Mouse (Mus musculus) left cerebral cortex, adult 18-20 months (tissue): ENCODE results near the gene Morn5. TPM values are rescaled to one million over a fixed set of nuclear protein-coding genes. Genes with fewer than 3 reads are reported as not detected.

Experiments
- DNase-seq, 2 experiments: peaks; one replicate each; pipeline ENCODE4 v3.0.0; 2021 to 2022; ENCODE audit warnings: low spot score in 2 of 2, mixed read lengths in 1 of 2
- total RNA-seq, 2 experiments: library from RNA; stranded (reverse); gene quantifications; 2 replicates each; pipeline ENCODE4 v1.2.3; 2021

Gene Morn5
- total RNA-seq, 2 experiments from 2014 or later, result 1.0 to 1.3 TPM

DNA sequence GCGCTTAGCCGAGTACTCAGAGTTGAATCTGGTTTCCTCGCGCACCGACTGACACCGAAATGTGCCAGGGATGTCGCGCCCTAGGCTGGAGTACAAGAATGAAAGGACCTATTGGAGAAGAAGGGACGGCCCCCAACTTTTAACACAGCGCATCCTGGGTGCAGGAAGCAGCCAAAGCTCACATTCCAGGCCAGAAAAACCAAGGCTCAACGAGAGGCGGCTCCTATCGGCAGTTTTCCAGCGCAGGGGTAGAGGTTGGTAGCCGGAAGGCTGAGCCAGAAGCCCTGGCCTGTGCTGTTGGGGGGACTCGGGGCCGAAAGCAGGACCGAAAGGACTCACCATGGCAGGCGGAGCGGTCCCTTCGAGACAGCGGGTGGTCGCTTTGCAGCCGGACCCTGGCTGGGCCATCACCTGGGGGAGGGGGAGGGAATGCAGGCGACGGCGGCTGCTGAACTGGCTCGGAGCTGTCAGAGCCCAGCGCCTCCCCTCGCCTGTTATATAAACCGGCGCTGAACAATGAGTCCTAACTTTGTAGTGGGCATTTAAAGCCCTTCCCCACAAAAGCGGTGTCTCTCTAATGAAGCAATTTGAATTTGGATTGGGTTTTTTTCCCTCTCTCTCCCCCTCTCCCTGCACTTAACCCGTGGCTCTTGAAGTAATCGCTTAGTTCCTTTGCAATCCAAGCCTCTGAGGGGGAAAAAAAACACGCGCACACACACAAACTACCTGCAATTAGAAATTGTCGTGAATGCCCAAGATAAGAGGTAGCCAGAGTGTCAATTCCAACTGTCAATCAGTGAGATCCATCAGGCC lies 54.5 kb downstream of the Morn5 start:
- no peak for DNase-seq

DNA sequence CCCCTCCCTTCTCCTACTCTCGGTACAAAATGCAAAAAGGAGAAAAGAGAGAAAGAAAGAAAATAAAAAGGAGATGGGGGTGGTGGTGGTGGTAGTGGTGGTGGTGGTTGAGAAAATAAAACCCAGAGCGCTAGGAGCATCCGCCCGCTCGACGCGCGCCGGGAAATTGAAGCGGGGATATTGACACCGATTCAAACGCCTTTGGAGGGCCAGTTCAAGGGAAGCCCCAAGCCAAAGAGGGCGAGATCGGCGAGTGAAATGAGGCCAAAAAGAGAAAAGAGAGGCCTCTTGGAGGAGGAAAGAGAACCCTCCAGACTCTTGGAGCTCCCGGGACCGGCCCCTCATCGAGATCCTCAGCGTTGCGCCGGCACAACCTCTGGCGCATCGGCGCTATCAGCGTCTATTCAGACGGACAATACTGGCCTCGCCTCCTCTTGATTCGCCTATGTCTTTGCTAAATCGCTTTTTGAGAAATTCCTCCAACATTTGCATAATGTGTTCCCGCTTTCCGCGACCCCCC lies 55.2 kb downstream of the Morn5 start:
- DNase-seq, result no peak

DNA sequence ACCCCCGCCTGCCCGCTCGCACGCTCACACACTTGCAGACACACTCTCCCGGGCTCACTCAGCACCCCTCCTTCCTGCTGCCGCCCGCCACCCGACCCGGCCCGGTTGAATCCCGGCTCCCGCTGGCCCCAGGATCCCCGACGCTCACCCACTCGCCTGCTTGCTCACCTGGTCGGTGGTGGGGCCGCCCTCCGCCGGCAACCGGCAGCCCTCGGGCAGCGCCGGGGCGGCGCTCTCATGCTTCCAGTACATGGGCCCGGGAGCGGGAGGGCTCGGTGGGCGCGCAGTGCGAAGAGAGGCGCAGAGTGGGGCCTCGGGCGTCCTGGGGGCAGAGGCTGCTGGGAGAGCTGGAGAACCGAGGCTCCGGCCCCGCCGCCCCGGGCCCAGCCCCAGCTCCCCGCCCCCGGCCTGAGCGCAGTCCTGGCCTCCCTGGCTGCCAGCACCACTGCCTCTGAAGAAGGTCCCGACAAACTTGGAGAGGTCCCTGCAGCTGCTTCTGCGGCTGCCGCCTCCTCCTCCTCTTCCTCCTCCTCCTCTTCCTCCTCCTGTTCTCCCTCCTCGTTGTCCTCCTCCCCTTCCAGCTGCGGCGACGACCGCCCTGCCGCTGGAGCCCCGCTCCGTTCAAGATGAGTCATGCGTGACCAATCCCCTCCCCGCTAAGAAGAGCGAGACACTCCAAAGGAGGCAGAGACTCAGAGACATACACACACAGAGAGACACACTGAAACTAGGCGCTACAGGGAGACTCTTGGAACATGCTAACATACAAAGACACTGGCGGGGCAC lies 55.9 kb downstream of the Morn5 start, which contains the start of gene Lhx6:
Lhx6 (minus strand) TSS at position 453 of the 786 bp plus-strand sequence.
- DNase-seq, result no peak

DNA sequence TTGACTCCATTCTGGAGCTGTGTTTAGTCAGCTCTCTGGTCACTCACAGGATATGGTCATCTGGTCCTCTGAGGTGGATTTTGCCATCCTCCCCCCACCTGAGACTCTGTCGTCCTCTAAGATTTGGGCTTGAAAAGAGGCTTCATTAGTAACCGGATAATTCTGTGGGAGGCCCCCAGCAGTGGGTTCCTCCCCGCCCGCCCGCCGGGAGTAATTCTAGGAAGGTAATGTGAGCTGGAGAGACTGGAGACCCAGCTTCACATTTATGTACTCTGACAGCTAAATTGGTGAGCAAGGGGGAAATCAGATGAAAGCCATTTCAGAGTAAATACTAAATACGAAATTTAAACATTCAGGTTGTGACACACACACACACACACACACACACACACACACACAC lies 59.4 kb downstream of the Morn5 start:
- no peak for DNase-seq

DNA sequence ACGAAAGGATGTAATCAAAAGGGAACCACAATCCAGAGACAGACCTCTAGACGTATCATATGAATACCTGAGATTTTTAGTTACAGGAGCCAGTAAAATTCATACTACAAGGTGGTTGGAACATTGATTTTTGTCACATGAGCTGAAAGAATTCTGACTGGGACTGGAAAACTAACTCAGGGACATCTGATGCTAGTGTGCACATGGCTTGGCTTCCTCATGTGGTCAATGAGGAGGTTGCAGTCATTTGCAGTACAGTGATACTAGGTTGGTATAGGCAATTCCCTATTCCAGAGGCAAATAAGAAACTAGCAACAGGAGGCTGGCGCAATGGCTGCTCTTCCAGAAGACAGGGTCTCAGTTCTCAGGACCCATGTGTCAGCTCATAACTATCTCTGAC lies 63.4 kb downstream of the Morn5 start:
- DNase-seq, result no peak

DNA sequence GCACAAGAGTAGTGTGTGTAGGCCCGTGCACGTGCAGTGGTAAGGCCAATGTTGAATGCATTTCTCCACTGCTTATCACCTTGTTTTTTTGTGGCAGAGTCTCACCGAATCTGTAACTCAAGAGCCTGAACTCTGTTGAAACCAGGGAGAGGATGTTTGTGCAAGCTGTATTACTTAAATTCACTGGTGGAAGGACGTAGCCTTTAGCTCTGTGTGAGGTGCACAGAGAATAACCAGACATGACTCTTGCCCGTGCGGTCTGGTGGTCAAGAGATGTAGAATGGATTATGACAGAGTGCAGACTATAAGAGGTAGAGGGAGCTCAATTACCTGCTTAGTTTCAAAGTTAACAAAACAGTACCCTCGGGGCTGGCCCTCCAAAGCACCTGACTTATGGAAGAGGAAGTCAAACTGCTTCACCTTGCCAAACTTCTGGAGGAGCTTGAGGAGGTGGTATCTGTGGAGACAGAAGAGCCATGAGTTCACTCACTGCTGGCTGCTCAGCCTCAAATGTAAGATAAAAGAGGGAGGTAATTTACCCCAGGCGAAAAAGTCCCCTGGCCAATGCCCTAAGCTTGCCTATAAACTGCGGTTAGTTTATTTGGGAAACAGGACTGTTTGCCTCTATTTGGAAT lies 77.7 kb downstream of the Morn5 start:
- no peak for DNase-seq

- no peak for DNase-seq
Observed at GRCm38 (mm10) chr2:36127973-36128372, 78.7 kb downstream of the Morn5 start.

DNA sequence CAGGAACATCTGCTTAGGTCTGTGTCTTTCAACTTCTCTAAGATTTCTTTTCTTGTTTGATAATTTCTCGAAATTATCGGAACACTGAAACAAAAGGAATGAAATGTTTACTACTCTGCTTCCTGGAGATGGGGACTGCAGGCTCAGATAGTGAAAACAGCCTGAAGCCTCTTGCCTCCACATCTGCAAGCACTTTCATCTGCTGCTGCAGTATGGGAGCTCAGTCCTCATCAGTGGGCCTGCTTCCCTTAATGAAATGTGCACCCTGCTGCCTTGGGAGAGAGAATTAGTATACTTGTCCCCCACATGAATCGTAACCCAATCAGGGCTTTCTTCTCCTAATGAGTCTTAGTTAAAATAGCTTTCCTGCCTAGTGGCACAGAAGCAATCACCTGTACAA lies 79.8 kb downstream of the Morn5 start:
- DNase-seq, result no peak

Other genes starting within 250 kb of the Morn5 start
- 10 to 100 TPM; 41.1 to 42.7 TPM for gene Ttll11, start 69.5 kb upstream of the Morn5 start, total RNA-seq
- gene Ndufa8, start 52 bp upstream of the Morn5 start, total RNA-seq, result 100 to 1,000 TPM; 191 to 192 TPM
- gene Lhx6, start 56.0 kb downstream of the Morn5 start, total RNA-seq, result 10 to 100 TPM; 17.9 to 19.8 TPM
- 10 to 100 TPM; 17.0 to 18.9 TPM for gene Mrrf, start 86.9 kb downstream of the Morn5 start, total RNA-seq
- gene Rbm18, start 87.3 kb downstream of the Morn5 start, total RNA-seq, result 10 to 100 TPM; 49.1 to 54.2 TPM
- gene Ptgs1, start 181.0 kb downstream of the Morn5 start, total RNA-seq, result 10 to 100 TPM; 18.0 to 22.4 TPM